Mouse (Mus musculus): ENCODE measurements around the gene Fam92b.

Gene Fam92b

GRCm38 (mm10) chr8:120146051-120146450 is 31.2 kb downstream of the Fam92b start:
- no peak for DNase-seq

GRCm38 (mm10) chr8:120144652-120145301 is 32.5 kb downstream of the Fam92b start:
- peak; percentile 68 to 73 for DNase-seq

- DNase-seq = peak; percentile 59 to 61
Measured at GRCm38 (mm10) chr8:120143911-120144651, 33.2 kb downstream of the Fam92b start.

GRCm38 (mm10) chr8:120140769-120141168 is 36.5 kb downstream of the Fam92b start:
- DNase-seq = peak in 1 of 2 experiments; percentile 20

GRCm38 (mm10) chr8:120138958-120139357 is 38.3 kb downstream of the Fam92b start:
- DNase-seq = no peak

- peak; percentile 68 to 69 for DNase-seq
Measured at GRCm38 (mm10) chr8:120136618-120137017, 40.6 kb downstream of the Fam92b start.

GRCm38 (mm10) chr8:120135687-120136086 is 41.6 kb downstream of the Fam92b start:
- no peak for DNase-seq

GRCm38 (mm10) chr8:120133169-120133568 is 44.1 kb downstream of the Fam92b start:
- peak; percentile 93 to 97 for DNase-seq

GRCm38 (mm10) chr8:120131158-120131557 is 46.1 kb downstream of the Fam92b start:
- peak in 1 of 2 experiments; percentile 53 for DNase-seq

- no peak for DNase-seq
Measured at GRCm38 (mm10) chr8:120129547-120129946, 47.7 kb downstream of the Fam92b start.

- DNase-seq = peak in 1 of 2 experiments; percentile 41
Measured at GRCm38 (mm10) chr8:120126357-120127161, 50.7 kb downstream of the Fam92b start.

GRCm38 (mm10) chr8:120124836-120125389 is 52.4 kb downstream of the Fam92b start:
- no peak for DNase-seq

- DNase-seq = no peak
Measured at GRCm38 (mm10) chr8:120124261-120124660, 53.0 kb downstream of the Fam92b start.

- no peak for DNase-seq
Measured at GRCm38 (mm10) chr8:120120951-120121350, 56.3 kb downstream of the Fam92b start.

- no peak for DNase-seq
Measured at GRCm38 (mm10) chr8:120119931-120120330, 57.3 kb downstream of the Fam92b start.

GRCm38 (mm10) chr8:120119429-120119828 is 57.8 kb downstream of the Fam92b start:
- DNase-seq = peak in 1 of 2 experiments; percentile 51

GRCm38 (mm10) chr8:120118847-120119246 is 58.4 kb downstream of the Fam92b start:
- DNase-seq = no peak

- no peak for DNase-seq
Measured at GRCm38 (mm10) chr8:120118162-120118561, 59.1 kb downstream of the Fam92b start.

GRCm38 (mm10) chr8:120116600-120116999 is 60.7 kb downstream of the Fam92b start:
- DNase-seq = no peak
